Mouse (Mus musculus) lung, embryonic 16.5 days (tissue): ENCODE results near the gene Tmem30b. TPM values are rescaled to one million over a fixed set of nuclear protein-coding genes. Genes with fewer than 3 reads are reported as not detected.
A peak's percentile ranks its signal among the peaks of the same experiment; 100 is the strongest.

Source experiments
- ATAC-seq: fragments of 200-750 bp; cut with Nextera tagmentation; 2 replicates; pipeline ENCODE4 v1.8.0; 2017; ENCODE audit warnings: low read depth, mild to moderate bottlenecking, moderate library complexity
- H3K27ac ChIP-seq: fragments of 300-500 bp; sonication (generic); 2 replicates; pipeline ENCODE4 v1.5.1; 2014; ENCODE audit warnings: mild to moderate bottlenecking, control low read depth, low read length
- H3K27me3 ChIP-seq: fragments of 300-500 bp; sonication (generic); 2 replicates; pipeline ENCODE4 v1.6.1; 2014; ENCODE audit warnings: low read depth, low read length, mixed read lengths; ENCODE audit not compliant: control insufficient read depth, insufficient read depth
- H3K36me3 ChIP-seq: fragments of 300-500 bp; sonication (generic); 2 replicates; pipeline ENCODE4 v1.6.1; 2014; ENCODE audit warnings: low read length; ENCODE audit not compliant: control insufficient read depth, insufficient read depth
- H3K4me1 ChIP-seq: fragments of 300-500 bp; sonication (generic); replicated peaks from 2 replicates; pipeline ENCODE4 v1.6.1; 2014; ENCODE audit warnings: low read length, mixed read lengths; ENCODE audit not compliant: control insufficient read depth, insufficient read depth
- H3K4me2 ChIP-seq: fragments of 300-500 bp; sonication (generic); 2 replicates; pipeline ENCODE4 v1.6.1; 2014; ENCODE audit warnings: low read depth, low read length, control low read depth
- H3K4me3 ChIP-seq: fragments of 300-500 bp; sonication (generic); 2 replicates; pipeline ENCODE4 v1.5.1; 2014; ENCODE audit warnings: mild to moderate bottlenecking, low read length, control low read depth
- H3K9ac ChIP-seq: fragments of 300-500 bp; sonication (generic); 2 replicates; pipeline ENCODE4 v1.6.1; 2014; ENCODE audit warnings: low read length, control low read depth
- H3K9me3 ChIP-seq: fragments of 300-500 bp; sonication (generic); 2 replicates; pipeline ENCODE4 v1.6.1; 2016; ENCODE audit warnings: low read length; ENCODE audit not compliant: control insufficient read depth
- WGBS: fragments of 180-500 bp; shearing (Covaris S2); extraction: QIAGEN DNeasy Blood & Tissue Kit; methylation state at CpG from one replicate; pipeline ENCODE4 v1.1.7; 2014; 5-methylcytosine and 5-hydroxymethylcytosine counted together
- polyA plus RNA-seq: library from polyadenylated mRNA; unstranded; fragments of >200 nt; fragmentation: Nextera tagmentation; extraction: Ambion mirVana; gene quantifications from 2 replicates; pipeline ENCODE4 v1.2.1, GENCODE M21; 2015

The Tmem30b gene
- polyA plus RNA-seq, 1 experiment from 2014 or later: 10.1 TPM

GRCm38 (mm10) chr12:73514722-73515121, 31.5 kb downstream of the Tmem30b start:
- Histone ChIP-seq H3K27ac (no peak overlapping the region), H3K27me3 (no peaks in the 10 kb centered on the region), H3K9ac (no peak overlapping the region), H3K4me2 (no peak overlapping the region), H3K4me1 (peaks cover 5% of the 10 kb centered on the region; the same call in 1 of the 2 replicates), H3K4me3 (no peak overlapping the region), H3K9me3 (no peaks in the 10 kb centered on the region), H3K36me3 (no peaks in the 10 kb centered on the region)
- ATAC-seq: no peak
- 63% methylated on average over 6 of the region's 6 CpGs for WGBS

- H3K36me3 ChIP-seq: no peaks in the 10 kb centered on the region
- H3K4me1 ChIP-seq: peaks cover 5% of the 10 kb centered on the region; the same call in 1 of the 2 replicates
- no peaks in the 10 kb centered on the region for H3K9me3 ChIP-seq
- no peaks in the 10 kb centered on the region for H3K27me3 ChIP-seq
- no peak overlapping the region for H3K27ac ChIP-seq
- no peak overlapping the region for H3K4me3 ChIP-seq
- no peak overlapping the region for H3K9ac ChIP-seq
- ATAC-seq: no peak
- no peak overlapping the region for H3K4me2 ChIP-seq
- whole genome bisulfite sequencing: 83% methylated on average over 10 of the region's 10 CpGs
Measured at GRCm38 (mm10) chr12:73513958-73514357, 32.2 kb downstream of the Tmem30b start.

GRCm38 (mm10) chr12:73511467-73512047, 34.6 kb downstream of the Tmem30b start:
- Histone ChIP-seq H3K9me3 (no peaks in the 10 kb centered on the region), H3K9ac (no peak overlapping the region), H3K4me2 (no peak overlapping the region), H3K27ac (no peak overlapping the region), H3K36me3 (no peaks in the 10 kb centered on the region), H3K27me3 (no peaks in the 10 kb centered on the region), H3K4me1 (peaks cover 4% of the 10 kb centered on the region; the same call in 1 of the 2 replicates), H3K4me3 (no peak overlapping the region)
- no peak for ATAC-seq
- 81% methylated on average over 16 of the region's 16 CpGs for WGBS

GRCm38 (mm10) chr12:73507105-73507504, 39.1 kb downstream of the Tmem30b start:
- 56% methylated on average over 14 of the region's 14 CpGs for WGBS
- no peaks in the 10 kb centered on the region for H3K27me3 ChIP-seq
- peaks cover 4% of the 10 kb centered on the region; the same call in 1 of the 2 replicates for H3K4me1 ChIP-seq
- H3K36me3 ChIP-seq: no peaks in the 10 kb centered on the region
- ATAC-seq: peak; percentile 51
- no peaks in the 10 kb centered on the region for H3K9me3 ChIP-seq
- no peak overlapping the region for H3K9ac ChIP-seq
- peak overlapping the region; percentile 43 for H3K4me2 ChIP-seq
- H3K27ac ChIP-seq: peak overlapping the region; percentile 30; the same call in 1 of the 2 replicates
- H3K4me3 ChIP-seq: peak overlapping the region; percentile 19

GRCm38 (mm10) chr12:73506648-73507047, 39.5 kb downstream of the Tmem30b start:
- Histone ChIP-seq H3K4me1 (peaks cover 4% of the 10 kb centered on the region; the same call in 1 of the 2 replicates), H3K36me3 (no peaks in the 10 kb centered on the region), H3K27ac (peak overlapping the region; percentile 30; the same call in 1 of the 2 replicates), H3K9ac (no peak overlapping the region), H3K4me3 (peak overlapping the region; percentile 19; the same call in 1 of the 2 replicates), H3K27me3 (no peaks in the 10 kb centered on the region), H3K4me2 (peak overlapping the region; percentile 43), H3K9me3 (no peaks in the 10 kb centered on the region)
- 23% methylated on average over 5 of the region's 5 CpGs for WGBS
- peak; percentile 65 for ATAC-seq

GRCm38 (mm10) chr12:73500689-73501326, 45.4 kb downstream of the Tmem30b start:
- Histone ChIP-seq H3K27ac (no peak overlapping the region), H3K9ac (no peak overlapping the region), H3K9me3 (no peaks in the 10 kb centered on the region), H3K36me3 (no peaks in the 10 kb centered on the region), H3K27me3 (no peaks in the 10 kb centered on the region), H3K4me1 (0 out of 2 replicates have a peak, but pooled peaks cover 3% of the 10 kb centered on the region), H3K4me2 (no peak overlapping the region), H3K4me3 (no peak overlapping the region)
- ATAC-seq: peak; percentile 61
- WGBS: 35% methylated on average over 5 of the region's 5 CpGs

GRCm38 (mm10) chr12:73495172-73495571, 51.0 kb downstream of the Tmem30b start:
- Histone ChIP-seq H3K9me3 (no peaks in the 10 kb centered on the region), H3K9ac (no peak overlapping the region), H3K27me3 (no peaks in the 10 kb centered on the region), H3K4me2 (no peak overlapping the region), H3K27ac (no peak overlapping the region), H3K36me3 (no peaks in the 10 kb centered on the region), H3K4me3 (no peak overlapping the region), H3K4me1 (no peaks in the 10 kb centered on the region)
- WGBS: 62% methylated on average over 10 of the region's 10 CpGs
- no peak for ATAC-seq

- no peak overlapping the region for H3K27ac ChIP-seq
- H3K4me3 ChIP-seq: no peak overlapping the region
- H3K36me3 ChIP-seq: no peaks in the 10 kb centered on the region
- ATAC-seq: no peak
- H3K4me2 ChIP-seq: no peak overlapping the region
- no peak overlapping the region for H3K9ac ChIP-seq
- 81% methylated on average over 16 of the region's 16 CpGs for WGBS
- H3K4me1 ChIP-seq: no peaks in the 10 kb centered on the region
- no peaks in the 10 kb centered on the region for H3K9me3 ChIP-seq
- no peaks in the 10 kb centered on the region for H3K27me3 ChIP-seq
Measured at GRCm38 (mm10) chr12:73493929-73494530, 52.2 kb downstream of the Tmem30b start.
